Mouse (Mus musculus) lung, postnatal 36 days (tissue): ENCODE results near the gene Gm4305.
"Not testable (repeated sequence)": the region's sequence is repeated elsewhere in the genome, so short reads cannot be mapped to it uniquely, and the experiment has no call there.

Source experiments
- DNase-seq: peaks from one replicate; pipeline ENCODE4 v3.0.0; 2022; ENCODE audit warnings: mixed read lengths

The Gm4305 gene

GRCm38 (mm10) chr10:100350793-100351192 lies at the start of gene Gm4305:
Gene Gm4305, plus strand, starts transcription at chr10:100351093.
- DNase-seq: not testable (repeated sequence)

GRCm38 (mm10) chr10:100335376-100335775 lies 15.5 kb upstream of the Gm4305 start, which contains the start of gene Gm4301:
Gene Gm4301, plus strand, starts transcription at chr10:100335676.
- DNase-seq: not testable (repeated sequence)

DNA sequence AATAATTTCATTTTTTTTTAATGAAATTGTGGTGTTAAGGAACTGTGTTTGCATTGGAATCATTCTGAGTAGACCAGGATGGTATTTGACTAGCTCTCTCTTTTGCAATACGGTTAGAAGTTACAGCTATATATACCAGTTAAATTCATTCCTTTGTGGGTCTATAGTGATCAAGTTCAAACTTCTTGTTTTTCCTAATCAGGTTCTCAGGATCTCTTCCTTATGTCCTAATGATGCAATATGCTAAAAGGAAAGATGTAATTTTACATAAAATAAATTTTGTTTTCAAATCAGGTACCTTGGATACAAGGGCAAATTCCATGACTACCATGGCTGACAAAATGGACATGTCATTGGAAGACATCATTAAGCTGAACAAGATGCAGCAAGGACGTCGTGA lies 10.4 kb upstream of the Gm4305 start, which contains the start of gene Gm4302:
Gene Gm4302, plus strand, starts transcription at position 301 of the 400 bp plus-strand sequence.
- not testable (repeated sequence) for DNase-seq

GRCm38 (mm10) chr10:100345672-100346071 lies 5.2 kb upstream of the Gm4305 start, which contains the start of gene Gm4303:
Gene Gm4303, plus strand, starts transcription at chr10:100345972.
- DNase-seq: not testable (repeated sequence)

DNA sequence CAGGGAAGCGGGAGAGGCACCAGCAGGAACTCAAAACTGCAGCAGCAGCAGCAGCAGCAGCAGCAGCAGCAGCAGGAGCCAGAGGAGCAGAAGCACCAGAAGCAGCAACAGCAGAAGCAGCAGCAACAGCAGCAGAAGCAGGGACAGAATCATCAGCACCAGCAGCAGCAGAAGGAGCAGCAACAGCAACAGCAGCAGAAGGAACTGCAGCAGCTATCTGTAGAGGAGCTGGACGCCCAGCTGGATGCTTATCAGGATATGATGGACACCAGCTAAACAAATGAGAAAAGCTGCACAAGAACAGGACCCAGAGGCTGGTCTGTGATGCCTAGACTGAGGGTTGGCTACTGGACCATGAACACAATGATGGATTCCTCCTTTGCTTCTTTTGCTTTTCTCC lies 5.9 kb downstream of the Gm4305 start:
- DNase-seq: peak; percentile 0

- not testable (repeated sequence) for DNase-seq
Measured at GRCm38 (mm10) chr10:100361038-100361437, 10.1 kb downstream of the Gm4305 start, which contains the start of gene Gm4307. Gene Gm4307, plus strand, starts transcription at chr10:100361338.

- not testable (repeated sequence) for DNase-seq
Measured at GRCm38 (mm10) chr10:100382460-100382859, 31.6 kb downstream of the Gm4305 start, which contains the start of gene Gm4312. Gene Gm4312, minus strand, starts transcription at chr10:100382560.
